Mouse (Mus musculus) megakaryocyte-erythroid progenitor cell, adult 5-6 weeks (primary cell): ENCODE measurements around the gene Ces2f. TPM values are rescaled to one million over a fixed set of nuclear protein-coding genes. Genes with fewer than 3 reads are reported as not detected.

Source experiments
- total RNA-seq, 2 experiments: library from RNA; stranded (forward) in 1 of 2; stranded (reverse) in 1 of 2; fragments of 200-1000, 215-1000 nt in 1 of 2; fragments of >200 nt in 1 of 2; fragmentation: Nextera tagmentation in 1 of 2; gene quantifications; 2 replicates each; pipeline ENCODE4 v1.2.3; 2014 to 2017

The Ces2f gene
- total RNA-seq, 2 experiments from 2014 or later: not detected

Other genes starting within 250 kb of the Ces2f start
- gene Ces2a, start 213.4 kb upstream of the Ces2f start, total RNA-seq (2014; fragmentation: Nextera tagmentation): not detected in 2 replicates
- gene Ces2a, start 213.4 kb upstream of the Ces2f start, total RNA-seq (2017): not detected in 2 replicates
- not detected in 2 replicates for gene Ces2b, start 115.8 kb upstream of the Ces2f start, total RNA-seq (2014; fragmentation: Nextera tagmentation)
- not detected in 2 replicates for gene Ces2b, start 115.8 kb upstream of the Ces2f start, total RNA-seq (2017)
- gene Ces2c, start 100.3 kb upstream of the Ces2f start, total RNA-seq (2014; fragmentation: Nextera tagmentation): not detected in 2 replicates
- gene Ces2c, start 100.3 kb upstream of the Ces2f start, total RNA-seq (2017): not detected in 2 replicates
- not detected in 2 replicates for gene Ces2e, start 21.1 kb upstream of the Ces2f start, total RNA-seq (2014; fragmentation: Nextera tagmentation)
- not detected in 2 replicates for gene Ces2e, start 21.1 kb upstream of the Ces2f start, total RNA-seq (2017)
- 332 and 389 TPM in 2 replicates for gene Ces2g, start 14.4 kb downstream of the Ces2f start, total RNA-seq (2014; fragmentation: Nextera tagmentation)
- 89.7 and 130 TPM in 2 replicates for gene Ces2g, start 14.4 kb downstream of the Ces2f start, total RNA-seq (2017)
- not detected in 2 replicates for gene Ces2h, start 53.5 kb downstream of the Ces2f start, total RNA-seq (2014; fragmentation: Nextera tagmentation)
- gene Ces2h, start 53.5 kb downstream of the Ces2f start, total RNA-seq (2017): not detected in 2 replicates
- not detected in 2 replicates for gene Ces3a, start 101.2 kb downstream of the Ces2f start, total RNA-seq (2014; fragmentation: Nextera tagmentation)
- not detected in 2 replicates for gene Ces3a, start 101.2 kb downstream of the Ces2f start, total RNA-seq (2017)
- not detected in 2 replicates for gene Ces3b, start 136.4 kb downstream of the Ces2f start, total RNA-seq (2014; fragmentation: Nextera tagmentation)
- not detected in 2 replicates for gene Ces3b, start 136.4 kb downstream of the Ces2f start, total RNA-seq (2017)
- not detected in 2 replicates for gene Ces4a, start 184.4 kb downstream of the Ces2f start, total RNA-seq (2014; fragmentation: Nextera tagmentation)
- not detected in 2 replicates for gene Ces4a, start 184.4 kb downstream of the Ces2f start, total RNA-seq (2017)
- gene Cbfb, start 223.3 kb downstream of the Ces2f start, total RNA-seq (2014; fragmentation: Nextera tagmentation): 29.5 and 34.0 TPM in 2 replicates
- 48.2 and 98.0 TPM in 2 replicates for gene Cbfb, start 223.3 kb downstream of the Ces2f start, total RNA-seq (2017)